Mouse (Mus musculus) liver, postnatal 0 days (tissue): ENCODE measurements at regions not wholly inside any gene's neighbourhood (a gene's known extent, or its start where the extent isn't known, plus 50 kb on each side); places are given as distances from the start of the nearest gene placed in this dataset.

Source experiments
- CTCF ChIP-seq: sonication (generic); IDR thresholded peaks from 2 replicates; pipeline ENCODE4 v1.5.1; 2016; ENCODE audit warnings: antibody characterized with exemption, low read depth
- EP300 ChIP-seq: IDR thresholded peaks from 2 replicates; pipeline ENCODE4 v1.6.1; 2016; ENCODE audit warnings: antibody characterized with exemption, low read depth, mild to moderate bottlenecking

DNA sequence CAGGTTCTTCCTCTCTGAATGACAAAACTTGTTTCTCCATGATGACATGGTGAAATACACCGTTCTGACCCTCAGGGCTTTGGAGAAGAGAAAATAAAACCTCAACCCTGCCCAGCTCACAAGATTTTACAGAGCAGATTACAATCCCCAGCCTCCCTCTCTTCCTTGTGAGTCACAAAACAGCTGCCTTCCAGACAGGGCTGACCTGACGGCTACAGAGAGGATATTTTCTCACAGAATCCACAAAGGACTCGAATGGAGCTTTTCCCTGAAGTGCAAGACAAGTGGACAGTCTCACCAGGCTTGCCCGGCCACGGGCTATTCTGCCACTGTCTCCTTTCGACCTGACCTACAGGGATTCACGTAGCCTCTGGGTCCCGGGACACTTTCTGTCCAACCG lies 318.8 kb downstream of the Sox9 start:
- TF ChIP-seq CTCF (no peak), EP300 (no peak)
